Mouse (Mus musculus) heart, postnatal 0 days (tissue): ENCODE measurements around the gene Ascl3. TPM values are rescaled to one million over a fixed set of nuclear protein-coding genes. Genes with fewer than 3 reads are reported as not detected.

Source experiments
- ATAC-seq: fragments of 200-750 bp; cut with Nextera tagmentation; 2 replicates; pipeline ENCODE4 v1.8.0; 2017; ENCODE audit warnings: low read depth, moderate number of reproducible peaks, moderate library complexity; ENCODE audit not compliant: insufficient read depth
- DNase-seq: peaks from one replicate; pipeline ENCODE4 v3.0.0-alpha.2; 2016; ENCODE audit warnings: low spot score
- H3K27ac ChIP-seq: fragments of 300-500 bp; sonication (generic); 2 replicates; pipeline ENCODE4 v1.5.1; 2014; ENCODE audit warnings: low read depth, mild to moderate bottlenecking
- H3K27me3 ChIP-seq: fragments of 300-500 bp; sonication (generic); 2 replicates; pipeline ENCODE4 v1.6.1; 2014; ENCODE audit warnings: low read length, mixed read lengths; ENCODE audit not compliant: control insufficient read depth, insufficient read depth
- H3K36me3 ChIP-seq: fragments of 300-500 bp; sonication (generic); replicated peaks from 2 replicates; pipeline ENCODE4 v1.6.1; 2014; ENCODE audit warnings: low read length, mixed read lengths; ENCODE audit not compliant: control insufficient read depth, insufficient read depth
- H3K4me1 ChIP-seq: fragments of 300-500 bp; sonication (generic); 2 replicates; pipeline ENCODE4 v1.6.1; 2014; ENCODE audit warnings: antibody characterized with exemption; ENCODE audit not compliant: control insufficient read depth, insufficient read depth
- H3K4me2 ChIP-seq: fragments of 300-500 bp; sonication (generic); 2 replicates; pipeline ENCODE4 v1.6.1; 2014; ENCODE audit warnings: low read depth, mild to moderate bottlenecking, low read length, moderate library complexity
- H3K4me3 ChIP-seq: fragments of 300-500 bp; sonication (generic); 2 replicates; pipeline ENCODE4 v1.5.1; 2014; ENCODE audit warnings: low read depth, low read length
- H3K9ac ChIP-seq: fragments of 300-500 bp; sonication (generic); replicated peaks from 2 replicates; pipeline ENCODE4 v1.6.1; 2014; ENCODE audit warnings: low read depth, low read length, mixed read lengths
- H3K9me3 ChIP-seq: fragments of 300-500 bp; sonication (generic); replicated peaks from 2 replicates; pipeline ENCODE4 v1.6.1; 2016; ENCODE audit warnings: low read length; ENCODE audit not compliant: control insufficient read depth
- CTCF ChIP-seq: IDR thresholded peaks from 2 replicates; pipeline ENCODE4 v1.5.1; 2016; ENCODE audit warnings: antibody characterized with exemption, control low read depth, low read depth
- EP300 ChIP-seq: IDR thresholded peaks from 2 replicates; pipeline ENCODE4 v1.6.1; 2016; ENCODE audit warnings: antibody characterized with exemption, low read depth
- WGBS: fragments of 180-500 bp; shearing (Covaris S2); extraction: QIAGEN DNeasy Blood & Tissue Kit; methylation state at CpG from one replicate; pipeline ENCODE4 v1.1.7; 2014; 5-methylcytosine and 5-hydroxymethylcytosine counted together
- polyA plus RNA-seq: library from polyadenylated mRNA; unstranded; fragments of >200 nt; fragmentation: Nextera tagmentation; extraction: Ambion mirVana; gene quantifications from 2 replicates; pipeline ENCODE4 v1.2.1, GENCODE M21; 2015
- total RNA-seq: library from RNA; depleted of rRNA; stranded (reverse); fragments of >200 nt; gene quantifications from 2 replicates; pipeline ENCODE4 v1.2.3, GENCODE M21; 2014; ENCODE audit warnings: low replicate concordance

The Ascl3 gene
- total and polyA plus RNA-seq, 2 experiments from 2014 or later, result not detected

DNA sequence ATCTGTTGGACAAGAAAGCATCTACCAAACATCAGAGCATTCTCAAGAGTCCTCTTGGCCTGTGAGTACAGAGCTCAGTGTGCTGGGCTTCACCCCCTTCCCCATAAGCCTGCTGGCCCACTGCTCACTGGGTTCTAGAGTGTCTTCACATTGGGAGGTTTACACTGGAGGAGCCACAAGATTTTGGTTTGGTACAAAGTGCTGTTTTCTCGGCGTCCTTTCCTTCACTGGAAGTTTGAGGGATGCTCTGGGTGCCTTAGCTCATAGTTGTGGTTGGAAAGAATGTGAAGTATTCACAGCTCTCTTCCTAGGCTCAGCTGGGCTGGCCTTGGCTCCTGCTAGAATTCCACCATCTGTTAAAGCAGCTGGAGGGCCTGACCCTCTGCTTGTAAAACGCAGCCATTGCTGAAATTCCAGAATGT, 22.6 kb downstream of the Ascl3 start:
- H3K9ac ChIP-seq, result no peak overlapping the region
- peak; percentile 67 for ATAC-seq
- peak; percentile 52 for DNase-seq

DNA sequence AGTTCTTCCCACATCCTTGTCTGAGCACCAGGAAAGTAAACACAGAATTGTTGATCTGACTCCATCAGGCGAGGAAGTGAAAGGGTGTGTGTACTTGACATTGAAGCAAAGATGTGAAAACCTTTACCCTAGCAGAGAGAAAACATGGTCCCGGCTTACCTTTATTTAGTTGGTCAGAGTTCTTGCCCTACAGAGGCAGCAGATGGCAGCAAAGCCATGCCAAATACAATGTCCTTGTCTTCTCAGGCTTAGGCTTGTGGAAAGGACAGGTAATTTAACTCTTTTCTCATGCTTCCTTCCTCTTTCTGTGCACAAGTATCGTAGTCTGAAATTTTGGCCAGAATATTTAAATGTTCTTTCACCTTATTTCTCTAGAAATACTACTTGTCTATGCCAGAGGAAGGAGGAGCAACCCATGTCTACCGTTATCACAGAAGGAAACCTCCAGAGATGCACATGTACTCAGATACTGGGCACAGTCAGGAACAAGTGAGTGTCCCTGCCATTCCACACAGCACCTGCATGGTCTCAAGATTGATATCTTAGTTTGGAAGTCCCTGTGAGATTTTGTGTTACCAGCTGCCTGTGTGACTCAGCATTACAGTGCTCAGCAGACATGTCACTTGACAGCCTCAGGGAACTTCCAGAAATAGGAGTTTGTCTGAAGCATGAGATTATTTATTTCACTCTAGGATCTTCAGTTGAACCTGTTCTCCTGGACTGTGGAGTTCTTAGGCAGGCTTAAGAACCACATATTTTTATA, 24.3 kb downstream of the Ascl3 start:
- Histone ChIP-seq H3K27me3 (no peaks in the 10 kb centered on the region), H3K4me3 (no peak overlapping the region), H3K4me1 (peaks cover 18% of the 10 kb centered on the region; the same call in 1 of the 2 replicates), H3K9ac (no peak overlapping the region), H3K27ac (no peak overlapping the region), H3K36me3 (peaks cover 9% of the 10 kb centered on the region), H3K9me3 (no peaks in the 10 kb centered on the region), H3K4me2 (no peak overlapping the region)
- DNase-seq (peak; percentile 75), ATAC-seq (no peak)
- 36% methylated on average over 4 of the region's 4 CpGs for WGBS
- TF ChIP-seq EP300 (no peak), CTCF (peak; percentile 84)

More for the DNA sequence above, 22.6 kb downstream of the Ascl3 start:
- WGBS, result 21% methylated on average over 3 of the region's 3 CpGs
- Histone ChIP-seq H3K27ac (peak overlapping the region; percentile 82), H3K4me2 (no peak overlapping the region), H3K27me3 (no peaks in the 10 kb centered on the region), H3K4me1 (peaks cover 18% of the 10 kb centered on the region; the same call in 1 of the 2 replicates), H3K9me3 (no peaks in the 10 kb centered on the region), H3K4me3 (no peak overlapping the region), H3K36me3 (peaks cover 14% of the 10 kb centered on the region)
- no peak for TF ChIP-seq CTCF
- TF ChIP-seq EP300, result 0 out of 2 replicates have a peak, but pooled peaks have one; percentile 18

DNA sequence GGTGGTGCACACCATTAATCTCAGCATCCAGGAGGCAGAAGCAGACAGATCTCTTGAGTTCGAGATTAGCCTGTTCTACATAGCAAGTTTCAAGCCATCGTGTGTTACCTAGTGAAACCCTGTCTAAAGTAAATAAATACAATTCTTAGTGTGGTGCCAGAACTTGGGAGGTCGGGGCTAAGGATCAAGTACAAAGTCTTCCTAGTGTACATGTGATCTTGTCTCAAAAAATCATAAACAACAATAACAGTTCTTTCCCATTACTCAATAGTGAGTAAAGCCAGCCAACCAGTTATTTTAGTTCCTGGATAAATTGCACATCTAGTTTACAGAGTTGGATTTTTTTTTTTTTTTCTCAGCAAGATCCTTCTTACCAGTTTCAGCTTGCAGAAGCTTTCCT, 27.1 kb downstream of the Ascl3 start:
- H3K27ac ChIP-seq, result 0 out of 2 replicates have a peak overlapping the region, but pooled peaks have one; percentile 79
- H3K36me3 ChIP-seq, result no peaks in the 10 kb centered on the region
- H3K4me2 ChIP-seq, result peak overlapping the region; percentile 67
- peaks cover 12% of the 10 kb centered on the region; the same call in 1 of the 2 replicates for H3K4me1 ChIP-seq
- ATAC-seq (no peak), DNase-seq (no peak)
- H3K9ac ChIP-seq, result no peak overlapping the region
- WGBS, result 66% methylated on average over 3 of the region's 3 CpGs
- H3K9me3 ChIP-seq, result no peaks in the 10 kb centered on the region
- TF ChIP-seq EP300 (no peak), CTCF (no peak)
- H3K27me3 ChIP-seq, result no peaks in the 10 kb centered on the region
- H3K4me3 ChIP-seq, result peak overlapping the region; percentile 75; the same call in 1 of the 2 replicates

DNA sequence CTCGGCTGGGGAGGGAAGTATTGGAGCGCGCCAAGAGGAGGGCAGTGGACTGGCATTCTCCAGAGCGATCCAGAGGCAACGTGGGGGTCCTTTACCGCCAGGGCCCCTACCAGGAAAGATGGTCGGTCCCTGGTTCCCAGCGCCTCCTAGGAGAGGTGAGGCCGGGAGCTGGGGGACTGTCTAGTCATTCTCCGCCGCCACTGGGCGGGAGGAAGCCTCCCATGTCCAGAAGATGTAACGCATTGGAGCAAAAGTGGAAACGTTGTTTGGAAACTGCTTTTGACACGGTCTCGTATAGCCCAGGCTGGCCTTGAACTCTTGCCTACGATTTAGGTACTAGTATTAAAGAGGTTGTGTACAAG, 27.5 kb downstream of the Ascl3 start:
- ATAC-seq (no peak), DNase-seq (no peak)
- Histone ChIP-seq H3K4me1 (peaks cover 11% of the 10 kb centered on the region; the same call in 1 of the 2 replicates), H3K27ac (peak overlapping the region; percentile 79), H3K9me3 (no peaks in the 10 kb centered on the region), H3K27me3 (no peaks in the 10 kb centered on the region), H3K9ac (peak overlapping the region; percentile 73), H3K4me3 (peak overlapping the region; percentile 75), H3K36me3 (no peaks in the 10 kb centered on the region), H3K4me2 (peak overlapping the region; percentile 67)
- WGBS, result 6% methylated on average over 17 of the region's 17 CpGs
- TF ChIP-seq CTCF (no peak), EP300 (no peak)

DNA sequence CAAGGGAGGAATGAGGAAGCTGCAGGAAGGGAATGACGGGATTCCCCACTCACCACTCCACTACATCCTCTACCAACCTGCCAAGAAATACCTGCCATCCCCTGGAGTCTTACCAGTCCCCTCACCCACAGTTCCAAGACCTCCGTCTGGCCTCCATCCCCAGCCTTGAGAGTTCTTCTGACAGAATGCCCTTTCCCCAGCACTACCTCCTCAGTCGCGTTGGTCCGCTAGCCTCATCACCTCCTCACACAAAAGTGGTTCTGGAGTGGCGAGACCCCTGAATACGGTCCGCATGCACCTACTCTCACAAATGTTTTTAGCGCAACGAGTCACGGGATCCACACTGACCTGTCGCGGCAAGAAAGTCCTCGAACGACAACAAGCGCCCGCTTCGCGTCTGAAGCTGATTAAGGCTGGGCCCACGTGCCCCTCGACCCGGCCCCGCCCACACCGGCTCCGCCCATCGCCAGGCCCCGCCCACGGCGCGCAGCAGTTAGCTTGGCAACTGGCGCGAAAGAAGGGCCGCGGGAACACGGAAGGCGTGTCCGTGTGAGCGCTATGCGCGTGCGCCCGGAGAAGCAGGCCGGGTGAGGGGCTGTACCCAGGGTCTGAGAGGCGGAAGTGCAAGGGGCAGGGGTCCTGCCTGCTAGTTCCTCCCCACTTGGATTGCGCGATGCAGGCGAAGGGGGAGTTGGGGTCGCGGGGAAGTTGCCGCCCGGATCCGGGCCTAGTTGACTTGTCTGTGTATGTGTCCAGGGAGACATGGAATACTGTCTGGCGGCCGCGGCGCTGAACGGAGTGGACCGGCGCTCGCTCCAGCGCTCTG, 28.1 kb downstream of the Ascl3 start, which contains the start of the genes St5 and Akip1:
TSS of gene St5 (minus strand) at position 416 of the 826 bp plus-strand sequence.
TSS of gene Akip1 (plus strand) at position 501 of the 826 bp plus-strand sequence.
- peak within 1 kb of the TSS; percentile 75 for H3K4me3 ChIP-seq
- ATAC-seq, result peak; percentile 93
- H3K4me1 ChIP-seq, result peaks cover 5% of the 10 kb centered on the region; the same call in 1 of the 2 replicates
- no peak for TF ChIP-seq CTCF
- TF ChIP-seq EP300, result no peak; the same call in 1 of the 2 replicates
- H3K27ac ChIP-seq, result peak within 1 kb of the TSS; percentile 79
- peak; percentile 90 for DNase-seq
- no peaks in the 10 kb centered on the region for H3K9me3 ChIP-seq
- no peaks in the 10 kb centered on the region for H3K27me3 ChIP-seq
- H3K9ac ChIP-seq, result peak within 1 kb of the TSS; percentile 73
- peak within 1 kb of the TSS; percentile 67 for H3K4me2 ChIP-seq
- H3K36me3 ChIP-seq, result no peaks in the 10 kb centered on the region
- under 1% methylated on average over 61 of the region's 61 CpGs for WGBS
